Mouse (Mus musculus): Measurements from ENCODE around the gene Spryd3. TPM values are rescaled to one million over a fixed set of nuclear protein-coding genes. Genes with fewer than 3 reads are reported as not detected.
A peak's percentile ranks its signal among the peaks of the same experiment; 100 is the strongest.
"Not testable (repeated sequence)": the region's sequence is repeated elsewhere in the genome, so short reads cannot be mapped to it uniquely, and the experiment has no call there.

Spryd3 gene
- polyA plus RNA-seq, 1 experiment from 2014 or later, result 9.8 TPM

DNA sequence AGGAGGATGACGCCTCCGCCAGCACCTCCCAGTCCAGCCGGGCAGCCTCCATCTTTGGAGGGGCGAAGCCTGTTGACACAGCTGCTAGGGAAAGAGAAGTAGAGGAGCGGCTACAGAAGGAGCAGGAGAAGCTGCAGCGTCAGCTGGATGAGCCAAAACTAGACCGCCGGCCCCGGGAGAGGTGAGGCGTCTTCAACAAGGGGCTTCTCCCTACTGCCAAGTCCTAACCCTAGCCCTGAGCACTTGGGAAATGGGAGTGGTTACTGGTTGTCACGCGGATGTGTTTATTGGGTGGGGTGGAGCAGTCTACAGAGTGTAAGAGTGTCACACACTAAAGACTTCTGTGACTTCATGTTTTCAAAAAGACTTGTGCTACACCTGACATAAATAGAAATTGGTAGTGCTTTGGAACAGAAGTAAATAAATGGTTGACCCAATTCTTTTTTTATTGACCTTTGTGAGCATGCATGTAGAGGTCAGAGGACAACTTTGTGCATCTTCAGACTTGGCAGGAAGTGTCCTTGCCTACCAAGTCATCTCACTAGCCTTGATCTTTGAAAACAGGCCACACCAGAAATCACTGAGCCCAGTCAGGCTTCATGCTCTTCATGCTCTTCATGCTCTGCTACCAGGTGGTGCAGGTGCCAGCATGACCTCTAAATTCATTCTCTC, 46.0 kb downstream of the Spryd3 start:
- Histone ChIP-seq H3K27ac (ENCODE audit: low read depth, low read length) (no peak overlapping the region), H3K4me2 (no peak overlapping the region), H3K4me1 (ENCODE audit: control insufficient read depth, insufficient read depth, low read length) (no peaks in the 10 kb centered on the region), H3K36me3 (ENCODE audit: control insufficient read depth, insufficient read depth, low read length) (peaks cover 55% of the 10 kb centered on the region), H3K9me3 (ENCODE audit: control insufficient read depth, low read length) (no peaks in the 10 kb centered on the region), H3K9ac (ENCODE audit: low read length) (no peak overlapping the region), H3K27me3 (ENCODE audit: control insufficient read depth, insufficient read depth, low read length) (no peaks in the 10 kb centered on the region), H3K4me3 (ENCODE audit: low read depth, low read length) (no peak overlapping the region)
- ATAC-seq (ENCODE audit: low FRiP score) (no peak), DNase-seq (ENCODE audit: low spot score, missing footprints) (peak; percentile 71)
- WGBS, result 93% methylated on average over 12 of the region's 12 CpGs

DNA sequence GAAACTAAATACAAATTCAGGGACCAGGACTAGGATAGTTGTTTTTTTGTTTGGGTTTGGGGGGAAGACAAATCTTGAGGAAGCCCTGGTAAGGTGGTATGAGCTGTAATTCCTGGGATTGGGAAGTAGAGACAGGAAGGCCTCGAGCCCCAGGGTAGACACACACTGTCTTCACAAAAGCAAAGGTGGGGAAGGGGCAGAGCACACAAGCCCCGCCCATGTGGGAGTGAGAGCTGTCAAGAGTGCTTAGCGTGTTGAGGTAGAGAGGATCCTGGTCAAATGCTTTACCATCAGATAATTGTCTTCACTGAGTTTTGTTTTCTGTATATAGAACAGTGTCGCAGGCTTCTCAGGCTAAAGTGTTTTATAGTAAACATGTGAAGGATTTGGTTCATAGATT, 53.0 kb downstream of the Spryd3 start:
- ATAC-seq (ENCODE audit: low FRiP score) (no peak), DNase-seq (ENCODE audit: low spot score, missing footprints) (no peak)
- no peaks in the 10 kb centered on the region for H3K9me3 ChIP-seq (ENCODE audit: control insufficient read depth, low read length)
- peaks cover 25% of the 10 kb centered on the region for H3K36me3 ChIP-seq (ENCODE audit: control insufficient read depth, insufficient read depth, low read length)
- 94% methylated on average over 4 of the region's 4 CpGs for WGBS
- no peaks in the 10 kb centered on the region for H3K4me1 ChIP-seq (ENCODE audit: control insufficient read depth, insufficient read depth, low read length)
- H3K4me2 ChIP-seq, result no peak overlapping the region
- no peak overlapping the region for H3K9ac ChIP-seq (ENCODE audit: low read length)
- H3K27ac ChIP-seq (ENCODE audit: low read depth, low read length), result no peak overlapping the region
- H3K4me3 ChIP-seq (ENCODE audit: low read depth, low read length), result no peak overlapping the region
- H3K27me3 ChIP-seq (ENCODE audit: control insufficient read depth, insufficient read depth, low read length), result no peaks in the 10 kb centered on the region

DNA sequence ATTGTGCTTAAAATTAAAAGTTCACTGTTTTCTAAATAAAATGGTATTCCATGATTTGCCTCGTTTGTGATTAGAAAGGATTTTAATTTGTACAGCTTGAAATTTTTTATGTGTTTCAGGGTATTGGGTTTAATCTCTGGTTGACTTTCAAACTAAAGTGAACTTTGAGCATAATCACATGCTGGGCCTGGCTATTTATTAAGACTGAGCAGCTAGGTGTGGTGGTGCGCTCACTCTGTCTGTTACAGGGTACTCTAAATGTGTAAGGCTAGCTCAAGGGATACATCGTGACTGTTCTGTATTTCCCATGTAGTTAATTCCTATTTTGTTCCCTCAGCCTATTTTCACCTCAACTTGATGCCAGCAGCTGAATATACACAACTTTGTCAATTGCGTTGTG, 53.9 kb downstream of the Spryd3 start:
- H3K36me3 ChIP-seq (ENCODE audit: control insufficient read depth, insufficient read depth, low read length), result peaks cover 19% of the 10 kb centered on the region
- H3K4me2 ChIP-seq, result no peak overlapping the region
- H3K27ac ChIP-seq (ENCODE audit: low read depth, low read length), result no peak overlapping the region
- ATAC-seq (ENCODE audit: low FRiP score) (no peak), DNase-seq (ENCODE audit: low spot score, missing footprints) (no peak)
- WGBS, result 91% methylated on average over 4 of the region's 4 CpGs
- H3K9me3 ChIP-seq (ENCODE audit: control insufficient read depth, low read length), result no peaks in the 10 kb centered on the region
- H3K9ac ChIP-seq (ENCODE audit: low read length), result no peak overlapping the region
- H3K4me1 ChIP-seq (ENCODE audit: control insufficient read depth, insufficient read depth, low read length), result no peaks in the 10 kb centered on the region
- H3K4me3 ChIP-seq (ENCODE audit: low read depth, low read length), result no peak overlapping the region
- no peaks in the 10 kb centered on the region for H3K27me3 ChIP-seq (ENCODE audit: control insufficient read depth, insufficient read depth, low read length)

DNA sequence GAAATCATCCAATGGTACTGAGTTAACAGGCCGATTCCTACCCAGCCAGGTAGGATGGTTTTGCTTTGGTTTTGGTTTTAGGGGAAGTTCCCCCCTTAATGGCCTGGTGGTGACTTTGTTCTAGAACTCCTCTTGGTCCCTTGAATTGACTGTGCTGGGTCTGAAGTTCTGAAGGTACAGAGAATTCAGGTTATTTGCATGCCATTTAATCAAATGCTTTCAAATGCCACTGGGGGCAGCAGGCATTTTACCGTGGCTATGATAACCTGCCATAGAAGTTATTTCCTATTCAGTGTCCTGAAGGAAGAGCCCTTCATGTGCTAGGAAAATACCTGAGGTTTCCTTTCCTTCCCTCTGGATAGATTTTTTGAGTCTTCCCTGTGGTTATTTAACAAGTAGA, 55.6 kb downstream of the Spryd3 start:
- H3K4me2 ChIP-seq, result no peak overlapping the region
- no peak for DNase-seq (ENCODE audit: low spot score, missing footprints)
- no peak overlapping the region for H3K4me3 ChIP-seq (ENCODE audit: low read depth, low read length)
- WGBS, result 81% methylated on average over 2 of the region's 2 CpGs
- H3K4me1 ChIP-seq (ENCODE audit: control insufficient read depth, insufficient read depth, low read length), result peaks cover 3% of the 10 kb centered on the region
- H3K9me3 ChIP-seq (ENCODE audit: control insufficient read depth, low read length), result no peaks in the 10 kb centered on the region
- no peaks in the 10 kb centered on the region for H3K27me3 ChIP-seq (ENCODE audit: control insufficient read depth, insufficient read depth, low read length)
- no peak overlapping the region for H3K27ac ChIP-seq (ENCODE audit: low read depth, low read length)
- H3K36me3 ChIP-seq (ENCODE audit: control insufficient read depth, insufficient read depth, low read length), result peaks cover 12% of the 10 kb centered on the region
- no peak for ATAC-seq (ENCODE audit: low FRiP score)
- no peak overlapping the region for H3K9ac ChIP-seq (ENCODE audit: low read length)

DNA sequence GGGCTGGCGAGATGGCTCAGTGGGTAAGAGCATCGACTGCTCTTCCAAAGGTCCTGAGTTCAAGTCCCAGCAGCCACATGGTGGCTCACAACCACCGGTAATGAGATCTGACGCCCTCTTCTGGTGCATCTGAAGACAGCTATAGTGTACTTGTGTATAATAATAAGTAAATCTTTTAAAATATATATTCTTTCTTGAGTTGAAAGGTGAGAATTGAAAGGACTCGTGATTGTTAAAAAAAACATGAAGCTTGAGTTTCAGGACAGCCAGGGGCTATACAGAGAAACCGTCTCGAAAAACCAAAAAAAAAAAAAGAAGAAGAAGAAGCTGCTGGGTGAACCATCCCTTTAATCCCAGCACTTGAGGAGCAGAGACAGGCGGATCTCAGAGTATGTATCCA, 56.1 kb downstream of the Spryd3 start:
- not testable (repeated sequence) for H3K27me3 ChIP-seq (ENCODE audit: control insufficient read depth, insufficient read depth, low read length); DNase-seq (ENCODE audit: low spot score, missing footprints); H3K4me2 ChIP-seq; H3K9ac ChIP-seq (ENCODE audit: low read length); H3K27ac ChIP-seq (ENCODE audit: low read depth, low read length); ATAC-seq (ENCODE audit: low FRiP score); H3K4me3 ChIP-seq (ENCODE audit: low read depth, low read length); H3K4me1 ChIP-seq (ENCODE audit: control insufficient read depth, insufficient read depth, low read length); H3K36me3 ChIP-seq (ENCODE audit: control insufficient read depth, insufficient read depth, low read length); H3K9me3 ChIP-seq (ENCODE audit: control insufficient read depth, low read length)
- WGBS, result 85% methylated on average over 8 of the region's 8 CpGs

DNA sequence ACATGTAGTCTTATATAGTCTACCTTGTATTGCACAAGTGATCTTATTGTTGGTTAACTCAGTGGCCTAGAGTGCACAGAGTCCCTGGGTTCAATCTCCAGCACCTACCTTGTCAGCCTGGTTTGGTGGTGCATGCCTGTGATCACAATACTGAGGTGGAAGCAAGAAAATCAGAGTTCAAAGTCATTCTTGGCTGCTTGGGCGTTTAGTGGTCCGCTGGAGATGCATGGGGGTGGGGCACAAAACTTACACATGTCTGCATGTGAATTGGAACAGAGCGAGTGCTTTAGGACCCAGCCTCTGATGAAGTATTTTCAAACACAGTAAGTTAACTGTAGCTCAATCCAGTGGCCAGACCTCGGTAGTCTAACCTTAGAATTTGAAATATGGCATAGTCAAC, 56.8 kb downstream of the Spryd3 start:
- H3K9me3 ChIP-seq (ENCODE audit: control insufficient read depth, low read length), result no peaks in the 10 kb centered on the region
- H3K27me3 ChIP-seq (ENCODE audit: control insufficient read depth, insufficient read depth, low read length), result no peaks in the 10 kb centered on the region
- peaks cover 6% of the 10 kb centered on the region for H3K36me3 ChIP-seq (ENCODE audit: control insufficient read depth, insufficient read depth, low read length)
- H3K4me1 ChIP-seq (ENCODE audit: control insufficient read depth, insufficient read depth, low read length), result peaks cover 12% of the 10 kb centered on the region
- ATAC-seq (ENCODE audit: low FRiP score), result no peak
- no peak overlapping the region for H3K4me2 ChIP-seq
- 94% methylated on average over 4 of the region's 4 CpGs for WGBS
- H3K9ac ChIP-seq (ENCODE audit: low read length), result no peak overlapping the region
- DNase-seq (ENCODE audit: low spot score, missing footprints), result no peak
- no peak overlapping the region for H3K27ac ChIP-seq (ENCODE audit: low read depth, low read length)
- no peak overlapping the region for H3K4me3 ChIP-seq (ENCODE audit: low read depth, low read length)

DNA sequence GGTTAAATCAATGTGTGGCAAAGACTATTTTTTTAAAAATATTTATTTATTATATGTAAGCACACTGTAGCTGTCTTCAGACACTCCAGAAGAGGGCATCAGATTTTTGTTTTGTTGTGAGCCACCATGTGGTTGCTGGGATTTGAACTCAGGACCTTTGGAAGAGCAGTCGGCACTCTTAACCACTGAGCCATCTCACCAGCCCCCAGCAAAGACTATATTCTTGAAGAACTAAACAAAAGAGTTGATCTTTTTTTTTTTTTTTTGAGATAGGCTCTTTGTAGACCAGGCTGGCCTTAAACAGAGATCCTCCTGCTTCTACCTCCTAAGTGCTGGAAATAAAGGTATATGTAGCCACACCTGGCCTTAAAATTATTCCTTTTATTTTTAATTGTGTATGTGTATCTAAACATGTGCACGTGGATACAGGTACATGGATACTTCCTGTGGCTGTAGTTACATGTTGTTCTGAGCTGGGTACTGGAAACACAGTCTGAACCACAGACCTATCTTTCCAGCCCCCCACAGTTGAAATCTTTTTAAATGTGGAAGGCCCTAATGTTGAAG, 58.8 kb downstream of the Spryd3 start:
- ATAC-seq (ENCODE audit: low FRiP score), result no peak
- peaks cover 12% of the 10 kb centered on the region for H3K4me1 ChIP-seq (ENCODE audit: control insufficient read depth, insufficient read depth, low read length)
- DNase-seq (ENCODE audit: low spot score, missing footprints), result no peak

DNA sequence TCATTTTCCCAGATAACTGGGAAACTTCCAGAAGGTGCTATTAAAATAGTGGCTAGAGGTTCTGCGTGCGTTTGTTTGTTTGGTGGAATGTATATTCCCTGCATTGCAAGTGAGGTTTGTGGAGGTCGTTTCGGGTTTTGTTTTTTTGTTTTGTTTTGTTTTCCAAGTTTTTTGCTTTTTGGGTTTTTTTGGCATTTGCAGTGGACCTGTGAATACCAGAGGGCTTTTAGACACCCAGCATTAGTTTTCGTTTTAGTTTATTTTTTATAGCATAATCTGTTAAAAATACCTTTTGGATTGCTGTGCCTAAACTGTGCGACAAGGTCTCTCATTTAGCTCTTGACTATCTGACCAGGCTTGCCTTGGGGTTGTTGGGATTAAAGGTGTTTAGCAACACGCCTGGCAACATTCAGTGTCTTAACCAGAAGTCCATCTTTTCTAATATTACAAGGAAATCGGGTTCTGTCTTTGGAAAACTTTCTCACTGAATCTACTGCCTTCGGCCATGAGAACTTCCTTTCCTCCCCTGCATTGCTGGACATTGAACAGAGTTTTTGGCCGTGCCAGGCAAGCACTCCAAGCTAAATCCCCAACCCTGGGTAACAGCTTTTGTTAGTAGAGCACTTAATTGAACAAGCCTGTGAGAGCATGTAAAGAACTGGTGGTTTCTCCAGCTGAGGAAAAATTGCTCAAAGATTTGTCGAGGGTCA, 61.0 kb downstream of the Spryd3 start:
- 16% methylated on average over 11 of the region's 11 CpGs for WGBS
- ATAC-seq (ENCODE audit: low FRiP score) (no peak), DNase-seq (ENCODE audit: low spot score, missing footprints) (peak; percentile 80)
- Histone ChIP-seq H3K27me3 (ENCODE audit: control insufficient read depth, insufficient read depth, low read length) (no peaks in the 10 kb centered on the region), H3K4me1 (ENCODE audit: control insufficient read depth, insufficient read depth, low read length) (peaks cover 12% of the 10 kb centered on the region), H3K9me3 (ENCODE audit: control insufficient read depth, low read length) (no peaks in the 10 kb centered on the region), H3K4me2 (peak overlapping the region; percentile 93), H3K4me3 (ENCODE audit: low read depth, low read length) (peak overlapping the region; percentile 98), H3K9ac (ENCODE audit: low read length) (peak overlapping the region; percentile 96), H3K36me3 (ENCODE audit: control insufficient read depth, insufficient read depth, low read length) (no peaks in the 10 kb centered on the region), H3K27ac (ENCODE audit: low read depth, low read length) (no peak overlapping the region)

More for the DNA sequence above, 58.8 kb downstream of the Spryd3 start:
- Histone ChIP-seq H3K9ac (ENCODE audit: low read length) (no peak overlapping the region), H3K27ac (ENCODE audit: low read depth, low read length) (no peak overlapping the region), H3K4me3 (ENCODE audit: low read depth, low read length) (no peak overlapping the region), H3K36me3 (ENCODE audit: control insufficient read depth, insufficient read depth, low read length) (no peaks in the 10 kb centered on the region; the same call in 1 of the 2 replicates), H3K27me3 (ENCODE audit: control insufficient read depth, insufficient read depth, low read length) (no peaks in the 10 kb centered on the region), H3K4me2 (no peak overlapping the region), H3K9me3 (ENCODE audit: control insufficient read depth, low read length) (no peaks in the 10 kb centered on the region)
- WGBS, result 91% methylated on average over 2 of the region's 2 CpGs

DNA sequence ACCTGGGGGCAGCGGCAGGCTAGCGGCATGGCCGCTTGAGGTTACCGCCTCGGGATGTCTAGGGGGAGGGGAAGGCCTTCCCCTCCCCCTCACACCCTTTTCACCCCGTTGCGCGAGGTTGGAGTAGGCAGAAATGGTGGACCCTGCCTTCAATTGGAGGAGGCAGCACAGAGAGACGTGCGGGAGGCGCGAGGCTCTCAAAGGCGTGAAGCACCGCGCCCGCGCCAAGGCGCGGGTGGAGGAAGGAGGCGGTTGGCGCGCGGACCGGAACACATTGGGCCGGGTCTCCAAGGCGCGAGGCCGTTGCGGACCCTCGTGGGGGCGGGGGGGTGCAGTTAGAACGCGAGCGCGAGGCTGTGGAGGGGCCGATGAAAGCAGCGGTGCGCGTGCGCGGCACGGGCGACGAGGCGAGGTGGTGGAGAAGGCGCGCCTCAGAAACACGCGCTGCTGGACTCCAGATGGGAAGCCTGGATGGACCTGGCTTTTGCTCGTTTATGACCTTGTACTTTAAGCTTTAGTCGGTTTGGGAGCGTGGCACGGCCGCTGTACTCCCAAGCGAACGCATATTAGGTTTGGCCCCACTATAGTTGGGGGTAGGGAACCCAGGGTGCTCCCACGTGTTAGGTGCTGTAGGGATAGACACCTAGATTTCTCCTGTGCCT, 61.8 kb downstream of the Spryd3 start:
- no peaks in the 10 kb centered on the region for H3K36me3 ChIP-seq (ENCODE audit: control insufficient read depth, insufficient read depth, low read length)
- H3K9ac ChIP-seq (ENCODE audit: low read length), result peak overlapping the region; percentile 96
- peak overlapping the region; percentile 91 for H3K27ac ChIP-seq (ENCODE audit: low read depth, low read length)
- peak overlapping the region; percentile 98 for H3K4me3 ChIP-seq (ENCODE audit: low read depth, low read length)
- WGBS, result under 1% methylated on average over 56 of the region's 57 CpGs
- ATAC-seq (ENCODE audit: low FRiP score) (peak; percentile 40), DNase-seq (ENCODE audit: low spot score, missing footprints) (peak; percentile 95)
- H3K9me3 ChIP-seq (ENCODE audit: control insufficient read depth, low read length), result no peaks in the 10 kb centered on the region
- no peaks in the 10 kb centered on the region for H3K27me3 ChIP-seq (ENCODE audit: control insufficient read depth, insufficient read depth, low read length)
- peak overlapping the region; percentile 93 for H3K4me2 ChIP-seq
- H3K4me1 ChIP-seq (ENCODE audit: control insufficient read depth, insufficient read depth, low read length), result peaks cover 12% of the 10 kb centered on the region
